Mouse (Mus musculus) left cerebral cortex, postnatal 4 days (tissue): ENCODE measurements around the gene Alkbh6. TPM values are rescaled to one million over a fixed set of nuclear protein-coding genes. Genes with fewer than 3 reads are reported as not detected.

ENCODE experiments used
- DNase-seq: peaks from one replicate; pipeline ENCODE4 v3.0.0-alpha.2; 2022
- intact Hi-C: fragments of 180-260 bp; cut with DNase I; formaldehyde crosslinking; loops from one replicate; pipeline ENCODE4 v1.15.1; 2025
- total RNA-seq, 2 experiments: library from RNA; stranded (reverse); gene quantifications; 2 replicates each; pipeline ENCODE4 v1.2.3; 2021

Gene Alkbh6
- total RNA-seq, 2 experiments from 2014 or later = 42.0 to 44.2 TPM

- no peak for DNase-seq
- intact Hi-C loops = no loop called here
Measured at GRCm38 (mm10) chr7:30326427-30326826, 17.9 kb downstream of the Alkbh6 start.

GRCm38 (mm10) chr7:30327140-30327539 is 18.6 kb downstream of the Alkbh6 start:
- intact Hi-C loops = no loop called here

GRCm38 (mm10) chr7:30328379-30328778 is 19.9 kb downstream of the Alkbh6 start:
- no peak for DNase-seq
- intact Hi-C loops = no loop called here

More at GRCm38 (mm10) chr7:30327140-30327539, 18.6 kb downstream of the Alkbh6 start:
- DNase-seq = peak; percentile 91

DNA sequence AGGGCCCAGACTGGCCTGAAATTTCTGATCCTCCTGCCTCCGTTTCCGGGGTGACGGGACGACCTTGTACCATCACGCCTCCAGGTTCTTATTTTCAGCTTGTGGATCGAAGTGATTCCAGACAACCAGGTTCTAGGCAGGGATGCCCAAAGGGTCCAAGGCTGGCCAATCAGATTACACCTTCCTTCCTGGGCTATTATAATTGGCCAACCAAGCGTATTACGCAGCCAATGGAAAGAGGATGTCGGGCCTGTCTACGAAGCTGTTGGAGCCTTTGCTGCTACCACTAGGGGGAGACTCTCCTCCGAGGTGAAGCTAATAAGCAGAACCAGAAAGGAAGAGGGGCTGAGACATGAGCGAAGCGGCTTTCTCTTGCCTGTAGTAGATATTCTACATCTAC is 23.4 kb downstream of the Alkbh6 start:
- intact Hi-C loops = loop anchor here (10.0 kb wide), 1 partner anchor 163 kb away; the partner anchor contains the start of gene Prodh2
- DNase-seq = peak; percentile 91

GRCm38 (mm10) chr7:30332622-30333259 is 24.2 kb downstream of the Alkbh6 start:
- intact Hi-C loops = loop anchor here (10.0 kb wide), 1 partner anchor 162 kb away; the partner anchor contains the start of gene Prodh2
- DNase-seq = no peak

GRCm38 (mm10) chr7:30333436-30333835 is 24.9 kb downstream of the Alkbh6 start:
- intact Hi-C loops = loop anchor here (10.0 kb wide), 1 partner anchor 161 kb away; the partner anchor contains the start of gene Prodh2
- peak; percentile 95 for DNase-seq

DNA sequence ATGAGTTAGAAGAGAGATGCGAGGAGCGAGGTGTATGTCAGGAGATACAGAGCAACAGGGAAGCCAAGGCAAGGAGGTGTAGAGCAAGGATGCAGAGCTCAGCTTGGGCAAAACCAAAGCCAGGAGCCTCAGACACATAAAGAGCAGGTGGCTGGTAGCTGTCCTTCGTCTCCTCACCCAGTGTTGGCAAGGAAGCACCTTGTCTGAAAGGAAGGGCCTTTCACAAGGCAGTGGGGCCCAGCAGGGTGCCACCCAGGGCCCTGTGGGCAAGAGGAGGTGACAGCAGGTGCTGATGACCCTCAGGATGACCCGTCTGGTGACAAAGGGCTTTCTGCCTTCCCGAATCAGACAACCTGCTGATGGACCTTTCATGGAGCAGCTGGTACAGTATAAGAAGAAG is 26.0 kb downstream of the Alkbh6 start:
- peak; percentile 59 for DNase-seq
- intact Hi-C loops = loop anchor here (10.0 kb wide), 1 partner anchor 160 kb away; the partner anchor contains the start of gene Prodh2

DNA sequence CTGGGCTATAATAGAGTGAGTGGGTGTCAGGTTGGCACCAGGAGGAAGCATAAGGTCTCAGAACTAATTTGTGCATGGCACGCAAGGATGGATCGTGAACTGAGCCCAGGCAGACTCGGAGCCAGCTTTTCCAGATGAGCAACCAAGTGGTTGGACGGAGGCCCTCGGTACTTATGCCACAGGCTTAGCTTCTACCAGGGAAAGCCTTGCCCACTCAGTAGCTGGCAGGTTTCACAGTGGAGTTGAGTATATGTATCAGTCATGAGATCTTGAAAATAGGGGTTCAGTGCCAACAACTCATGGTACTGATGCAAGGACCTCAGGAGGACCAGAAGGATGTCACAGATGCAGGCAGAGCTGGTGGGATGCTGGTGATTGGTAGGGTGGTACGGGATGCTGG is 27.2 kb downstream of the Alkbh6 start:
- DNase-seq = peak; percentile 83
- intact Hi-C loops = loop anchor here (5.0 to 10.0 kb wide), 2 partner anchors 97 to 159 kb away; partner anchors contain the start of gene Prodh2

DNA sequence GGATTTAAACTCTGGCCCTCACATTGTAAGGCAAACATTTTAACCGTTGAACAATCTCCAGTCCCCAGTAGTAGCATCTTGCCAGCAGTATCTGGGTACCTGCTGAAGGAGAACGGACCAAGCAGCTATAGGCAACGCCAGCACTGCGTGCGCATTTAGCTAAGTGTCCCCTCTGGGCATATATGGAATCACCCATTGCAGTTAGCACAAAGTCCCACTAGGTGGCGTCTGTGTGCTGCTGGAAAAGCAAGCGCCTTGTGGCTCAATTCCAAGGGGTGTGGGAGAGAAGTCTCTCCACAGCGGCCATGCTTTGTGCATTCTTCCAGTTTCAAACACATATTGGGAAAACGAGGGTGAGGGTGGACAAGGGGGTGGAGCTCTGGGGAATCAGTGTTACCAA is 27.9 kb downstream of the Alkbh6 start:
- intact Hi-C loops = loop anchor here (5.0 to 10.0 kb wide), 2 partner anchors 96 to 158 kb away; partner anchors contain the start of gene Prodh2
- peak; percentile 96 for DNase-seq

GRCm38 (mm10) chr7:30339432-30340109 is 31.1 kb downstream of the Alkbh6 start:
- DNase-seq = peak; percentile 81
- intact Hi-C loops = loop anchor here (5.0 to 10.0 kb wide), 2 partner anchors 93 to 155 kb away; partner anchors contain the start of gene Prodh2

DNA sequence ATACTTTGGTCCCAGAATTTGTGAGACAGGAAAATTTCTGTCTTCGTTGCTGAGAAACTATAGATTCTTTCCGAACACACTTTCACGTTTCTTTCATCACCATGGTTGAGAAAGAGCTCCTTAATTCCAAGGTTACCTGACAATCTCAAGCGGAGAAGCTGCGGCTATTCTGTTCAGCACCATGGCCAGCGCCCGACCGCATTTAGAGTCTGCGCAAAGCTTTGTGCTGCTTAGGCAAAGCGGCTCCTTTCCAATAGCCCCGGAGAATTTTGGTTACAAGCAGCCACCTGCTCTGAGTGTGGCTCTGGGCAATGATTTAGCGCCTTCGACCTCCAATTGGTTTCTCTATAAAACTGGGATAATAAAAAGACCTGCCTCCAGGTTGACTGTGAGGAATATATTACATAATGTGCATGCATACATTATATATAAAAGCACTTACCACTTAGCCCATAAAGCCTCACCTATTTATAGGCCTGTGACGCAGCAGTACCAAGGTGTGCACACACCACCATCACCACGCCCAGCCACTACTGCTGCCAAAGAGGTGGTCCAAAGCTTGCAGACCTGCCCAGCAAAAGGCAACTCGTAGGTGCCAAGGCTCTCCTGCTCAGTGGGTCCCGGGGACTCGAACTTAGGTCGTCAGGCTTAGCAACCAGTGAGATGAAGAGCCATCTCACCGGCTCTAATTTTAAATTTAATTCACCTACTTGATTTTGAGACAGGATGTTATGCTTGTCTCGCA is 38.3 kb downstream of the Alkbh6 start:
- DNase-seq = no peak
- intact Hi-C loops = no loop called here

- peak; percentile 84 for DNase-seq
- intact Hi-C loops = no loop called here
Measured at GRCm38 (mm10) chr7:30347828-30348227, 39.3 kb downstream of the Alkbh6 start.

DNA sequence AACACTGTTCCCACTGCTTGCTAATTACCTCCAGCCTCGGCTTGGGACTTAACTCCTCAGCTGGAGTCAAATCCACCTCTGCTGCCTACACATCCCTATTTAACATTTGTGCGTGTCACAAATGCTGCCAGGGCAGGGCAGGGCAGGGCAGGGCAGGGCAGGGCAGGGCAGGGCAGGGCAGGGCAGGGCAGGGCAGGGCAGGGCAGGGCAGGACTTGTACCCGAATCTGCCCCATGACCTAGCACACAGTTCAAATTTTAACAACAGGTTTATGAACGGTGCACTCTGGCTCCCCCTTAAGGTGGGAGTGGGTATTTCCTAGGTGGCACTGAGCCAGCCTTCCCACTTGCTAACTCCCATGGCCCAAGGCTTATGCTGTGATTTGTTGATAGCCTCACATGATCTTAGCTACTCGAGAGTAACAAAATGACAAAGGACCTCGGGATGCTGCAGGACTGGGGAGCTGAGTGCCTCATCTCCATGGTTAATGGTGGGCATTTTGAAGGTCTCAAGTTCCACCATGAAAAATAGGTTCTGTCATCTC is 44.8 kb downstream of the Alkbh6 start:
- intact Hi-C loops = no loop called here

GRCm38 (mm10) chr7:30354059-30354458 is 45.5 kb downstream of the Alkbh6 start:
- intact Hi-C loops = no loop called here
- DNase-seq = no peak

More for the DNA sequence above, 44.8 kb downstream of the Alkbh6 start:
- DNase-seq = peak; percentile 73

DNA sequence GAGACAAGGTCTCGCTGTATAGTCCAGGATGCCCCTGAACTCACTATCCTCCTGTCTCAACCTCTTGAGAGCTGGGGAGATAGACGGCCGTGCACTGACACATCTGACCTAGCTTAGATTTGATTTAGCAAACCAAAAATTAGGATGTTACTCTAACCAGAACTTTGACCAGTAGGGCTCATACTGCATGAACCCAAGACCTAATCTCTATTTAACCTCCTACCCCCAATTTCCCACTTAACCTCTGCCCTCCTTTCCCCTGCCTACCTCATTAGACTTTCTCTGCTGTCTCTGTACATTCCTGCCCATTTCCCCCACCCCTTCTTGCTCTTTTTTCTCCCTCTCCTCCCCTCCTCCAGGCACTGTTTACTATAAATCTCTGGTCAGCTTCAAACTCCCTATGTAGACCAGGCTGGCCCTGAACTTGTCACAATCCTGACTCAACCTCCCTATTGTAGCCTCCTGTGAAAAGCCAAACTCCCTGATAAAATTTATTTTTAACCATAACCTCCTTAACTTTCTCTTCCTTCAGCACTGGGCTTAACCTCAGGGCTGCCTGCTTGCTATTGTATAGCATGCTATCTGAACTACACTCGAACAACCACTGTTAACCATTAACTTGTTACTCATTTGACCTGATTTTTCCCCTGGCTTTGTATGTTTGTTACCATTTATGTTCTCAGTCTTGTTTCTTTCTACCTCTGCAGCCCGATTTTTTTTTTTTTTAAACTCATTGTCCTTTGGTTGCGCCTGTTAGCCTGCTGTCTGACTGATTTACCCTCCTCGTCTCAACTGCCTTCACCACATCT is 50.1 kb downstream of the Alkbh6 start:
- no peak for DNase-seq
- intact Hi-C loops = no loop called here

- intact Hi-C loops = no loop called here
- no peak for DNase-seq
Measured at GRCm38 (mm10) chr7:30359276-30359865, 50.9 kb downstream of the Alkbh6 start.

GRCm38 (mm10) chr7:30360028-30360427 is 51.5 kb downstream of the Alkbh6 start:
- intact Hi-C loops = no loop called here
- DNase-seq = no peak

- intact Hi-C loops = no loop called here
- peak; percentile 87 for DNase-seq
Measured at GRCm38 (mm10) chr7:30362652-30363343, 54.3 kb downstream of the Alkbh6 start, which contains the start of gene Lrfn3. TSS of gene Lrfn3 (minus strand) at chr7:30362772.

GRCm38 (mm10) chr7:30363344-30363738 is 54.8 kb downstream of the Alkbh6 start:
- DNase-seq = no peak
- intact Hi-C loops = no loop called here
